Mouse (Mus musculus): ENCODE results near the gene Rab19.

GRCm38 (mm10) chr6:39376775-39377174 lies 4.2 kb upstream of the Rab19 start:
- TF ChIP-seq POLR2A (IDR thresholded peaks at IDR 0.05; ENCODE audit: insufficient read depth, low read depth, low read length) (no peak), CTCF (IDR thresholded peaks at IDR 0.05; ENCODE audit: insufficient read depth, low read depth, low read length) (no peak)
